Mouse (Mus musculus): ENCODE data around the gene Nr1h2. TPM values are rescaled to one million over a fixed set of nuclear protein-coding genes. Genes with fewer than 3 reads are reported as not detected.
A peak's percentile ranks its signal among the peaks of the same experiment; 100 is the strongest.

Gene Nr1h2
- polyA plus RNA-seq, 1 experiment: not detected

DNA sequence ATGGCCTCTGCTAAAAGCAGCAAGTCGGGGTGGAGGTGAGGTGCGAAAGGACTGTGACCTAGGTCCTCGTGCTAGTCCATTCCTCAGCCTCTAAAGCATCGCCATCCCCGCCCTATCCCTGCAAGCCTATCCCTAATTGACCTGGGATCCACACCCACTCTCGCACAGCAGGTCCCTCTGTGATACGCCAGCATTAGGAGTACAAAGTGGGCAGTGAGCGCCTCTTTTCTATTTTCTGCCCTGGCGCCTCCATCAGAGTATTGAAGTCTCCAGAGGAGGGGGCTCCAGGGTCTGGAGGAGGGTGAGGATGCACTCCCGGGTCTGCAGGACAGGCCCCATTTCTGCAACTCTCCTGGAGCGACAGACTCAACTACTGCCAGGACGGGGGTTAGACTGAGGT lies 34.6 kb upstream of the Nr1h2 start:
- peak overlapping the region; percentile 90 for H3K4me3 ChIP-seq (ENCODE audit: insufficient read depth, low read depth, low read length)
- TF ChIP-seq POLR2A (IDR thresholded peaks at IDR 0.05; ENCODE audit: insufficient read depth, low read depth, low read length): no peak
- no peak for TF ChIP-seq CTCF (IDR thresholded peaks at IDR 0.05; ENCODE audit: insufficient read depth, low read depth, low read length)
- H3K4me1 ChIP-seq (ENCODE audit: control insufficient read depth, insufficient read depth, low read length): peaks cover 47% of the 10 kb centered on the region
- 0 out of 2 replicates have a peak overlapping the region, but pooled peaks have one; percentile 45 for H3K27ac ChIP-seq (ENCODE audit: insufficient read depth, low read depth, low read length)
- 11% methylated on average over 12 of the region's 12 CpGs for WGBS

DNA sequence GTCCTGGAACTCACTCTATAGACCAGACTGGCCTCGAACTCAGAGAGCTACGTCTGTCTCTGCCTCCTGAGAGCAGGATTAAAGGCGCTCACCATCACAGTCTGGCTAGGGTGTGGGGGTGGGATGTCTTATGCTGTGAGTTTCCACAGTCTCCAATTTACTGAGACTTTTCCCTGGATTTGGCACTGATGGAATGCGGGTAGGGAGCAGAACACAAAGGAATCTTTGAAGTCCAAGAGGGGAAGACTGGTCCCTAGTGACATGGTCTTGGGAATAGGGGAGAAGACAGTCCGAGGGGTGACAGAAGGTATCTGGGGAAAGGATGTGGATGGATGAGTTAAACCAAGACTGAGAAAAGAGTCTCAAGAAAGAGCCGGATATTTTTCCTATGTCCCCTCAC lies 33.9 kb upstream of the Nr1h2 start:
- Histone ChIP-seq H3K4me1 (ENCODE audit: control insufficient read depth, insufficient read depth, low read length) (peaks cover 42% of the 10 kb centered on the region), H3K4me3 (ENCODE audit: insufficient read depth, low read depth, low read length) (peak overlapping the region; percentile 90), H3K27ac (ENCODE audit: insufficient read depth, low read depth, low read length) (no peak overlapping the region)
- 26% methylated on average over 6 of the region's 6 CpGs for WGBS
- TF ChIP-seq CTCF (IDR thresholded peaks at IDR 0.05; ENCODE audit: insufficient read depth, low read depth, low read length): no peak
- TF ChIP-seq POLR2A (IDR thresholded peaks at IDR 0.05; ENCODE audit: insufficient read depth, low read depth, low read length): no peak

DNA sequence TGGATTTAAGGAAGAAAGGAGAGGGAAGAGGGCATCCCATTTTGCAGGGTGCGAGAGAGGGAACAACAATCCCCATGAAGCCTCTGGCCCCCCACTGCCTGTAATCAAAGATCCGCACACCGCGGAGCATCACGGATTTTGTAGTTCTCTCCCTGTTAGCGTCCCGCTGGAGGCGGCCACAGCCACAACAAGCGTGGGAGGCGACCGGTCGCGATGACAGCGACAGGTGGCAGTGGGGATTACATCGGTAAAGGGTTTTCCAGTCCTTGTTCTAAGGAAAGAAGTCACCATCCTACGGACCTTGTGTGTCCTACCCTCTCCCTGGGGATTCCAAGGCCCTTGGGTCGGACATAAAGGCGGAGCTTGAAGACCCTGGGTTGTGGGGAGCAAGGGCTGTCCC lies 33.2 kb upstream of the Nr1h2 start:
- peak overlapping the region; percentile 96 for H3K27ac ChIP-seq (ENCODE audit: insufficient read depth, low read depth, low read length)
- H3K4me3 ChIP-seq (ENCODE audit: insufficient read depth, low read depth, low read length): peak overlapping the region; percentile 90
- peaks cover 36% of the 10 kb centered on the region for H3K4me1 ChIP-seq (ENCODE audit: control insufficient read depth, insufficient read depth, low read length)
- 1% methylated on average over 18 of the region's 18 CpGs for WGBS
- TF ChIP-seq POLR2A (IDR thresholded peaks at IDR 0.05; ENCODE audit: insufficient read depth, low read depth, low read length) (no peak), CTCF (IDR thresholded peaks at IDR 0.05; ENCODE audit: insufficient read depth, low read depth, low read length) (no peak)

DNA sequence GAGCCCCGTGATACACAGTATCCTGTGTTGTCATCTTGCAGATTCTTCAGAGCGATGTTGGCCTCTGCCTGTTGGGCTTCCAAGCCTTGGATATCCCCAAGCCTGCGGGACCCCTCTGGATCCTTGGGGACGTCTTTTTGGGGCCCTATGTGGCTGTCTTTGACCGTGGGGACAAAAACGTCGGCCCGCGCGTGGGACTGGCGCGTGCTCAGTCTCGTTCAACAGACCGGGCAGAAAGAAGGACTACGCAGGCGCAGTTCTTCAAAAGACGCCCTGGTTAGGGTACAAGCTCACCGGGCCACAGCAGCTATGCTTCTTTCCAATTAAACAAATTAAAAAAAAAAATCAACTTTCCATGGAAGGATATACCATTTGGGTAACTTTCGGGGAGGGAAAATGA lies 32.8 kb upstream of the Nr1h2 start:
- Histone ChIP-seq H3K27ac (ENCODE audit: insufficient read depth, low read depth, low read length) (peak overlapping the region; percentile 96), H3K4me3 (ENCODE audit: insufficient read depth, low read depth, low read length) (peak overlapping the region; percentile 90), H3K4me1 (ENCODE audit: control insufficient read depth, insufficient read depth, low read length) (peaks cover 33% of the 10 kb centered on the region)
- TF ChIP-seq CTCF (IDR thresholded peaks at IDR 0.05; ENCODE audit: insufficient read depth, low read depth, low read length): no peak
- TF ChIP-seq POLR2A (IDR thresholded peaks at IDR 0.05; ENCODE audit: insufficient read depth, low read depth, low read length): no peak; the same call in none of the 2 replicates
- WGBS: 6% methylated on average over 19 of the region's 19 CpGs

DNA sequence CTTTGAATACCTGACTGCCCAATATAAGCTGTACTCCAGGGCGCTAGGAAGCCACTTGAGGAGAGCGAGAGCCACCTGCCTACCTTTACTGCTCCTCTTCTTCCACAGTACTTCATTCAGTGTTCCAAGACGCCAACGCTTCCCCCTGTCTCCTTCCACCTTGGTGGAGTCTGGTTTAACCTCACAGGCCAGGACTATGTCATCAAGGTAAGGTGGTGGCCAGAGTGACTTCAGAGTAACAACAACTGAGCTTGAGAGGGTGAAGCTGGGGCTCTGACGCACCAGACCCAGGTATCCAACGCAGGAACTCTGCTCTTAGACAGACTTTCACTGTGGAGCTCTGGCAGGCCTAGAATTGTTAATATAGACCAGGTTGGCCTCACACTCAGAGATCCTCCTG lies 31.9 kb upstream of the Nr1h2 start:
- H3K27ac ChIP-seq (ENCODE audit: insufficient read depth, low read depth, low read length): no peak overlapping the region
- H3K4me3 ChIP-seq (ENCODE audit: insufficient read depth, low read depth, low read length): no peak overlapping the region
- no peak for TF ChIP-seq POLR2A (IDR thresholded peaks at IDR 0.05; ENCODE audit: insufficient read depth, low read depth, low read length)
- TF ChIP-seq CTCF (IDR thresholded peaks at IDR 0.05; ENCODE audit: insufficient read depth, low read depth, low read length): no peak
- peaks cover 33% of the 10 kb centered on the region for H3K4me1 ChIP-seq (ENCODE audit: control insufficient read depth, insufficient read depth, low read length)
- 97% methylated on average over 6 of the region's 6 CpGs for WGBS

DNA sequence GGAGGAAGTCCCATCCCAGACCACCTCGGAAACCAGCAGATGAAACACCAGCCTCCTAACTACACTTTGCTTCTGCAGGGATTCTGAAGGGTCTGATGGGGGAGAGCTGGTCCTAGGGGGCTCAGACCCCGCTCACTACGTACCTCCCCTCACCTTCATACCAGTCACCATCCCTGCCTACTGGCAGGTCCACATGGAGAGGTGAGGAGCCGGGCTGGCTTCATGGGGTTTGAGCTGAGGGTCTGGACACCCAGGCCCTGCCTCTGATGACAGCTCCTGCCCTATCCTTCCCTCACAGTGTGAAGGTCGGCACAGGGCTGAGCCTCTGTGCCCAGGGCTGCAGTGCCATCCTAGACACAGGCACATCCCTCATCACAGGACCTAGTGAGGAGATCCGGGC lies 31.2 kb upstream of the Nr1h2 start:
- WGBS: 92% methylated on average over 6 of the region's 6 CpGs
- TF ChIP-seq POLR2A (IDR thresholded peaks at IDR 0.05; ENCODE audit: insufficient read depth, low read depth, low read length) (no peak), CTCF (IDR thresholded peaks at IDR 0.05; ENCODE audit: insufficient read depth, low read depth, low read length) (no peak)
- H3K27ac ChIP-seq (ENCODE audit: insufficient read depth, low read depth, low read length): no peak overlapping the region
- H3K4me3 ChIP-seq (ENCODE audit: insufficient read depth, low read depth, low read length): no peak overlapping the region
- H3K4me1 ChIP-seq (ENCODE audit: control insufficient read depth, insufficient read depth, low read length): peaks cover 31% of the 10 kb centered on the region

DNA sequence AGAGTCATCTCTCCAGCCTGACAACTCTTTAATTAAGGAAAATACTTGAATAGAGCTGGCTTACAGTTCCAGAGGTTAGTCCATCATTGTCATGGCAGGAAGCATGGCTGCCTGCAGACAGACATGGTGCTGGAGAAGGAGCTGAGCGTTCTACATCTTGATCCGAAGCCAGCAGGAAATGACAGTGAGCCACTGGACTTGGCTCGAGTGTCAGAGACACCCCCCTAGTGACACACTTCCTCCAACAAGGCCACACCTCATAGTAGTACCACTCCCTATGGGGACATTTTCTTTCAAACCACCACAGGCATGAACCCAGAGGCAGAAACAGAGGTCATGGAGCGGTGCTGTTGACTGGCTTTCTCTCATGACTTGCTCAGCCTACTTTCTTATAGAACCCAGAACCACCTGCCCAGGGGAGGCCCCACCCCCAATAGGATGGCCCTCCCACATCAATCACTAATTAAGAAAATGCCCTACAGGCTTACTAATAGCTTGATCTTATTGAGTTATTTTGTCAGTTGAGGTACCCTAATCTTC lies 30.6 kb upstream of the Nr1h2 start:
- no peak for TF ChIP-seq CTCF (IDR thresholded peaks at IDR 0.05; ENCODE audit: insufficient read depth, low read depth, low read length)
- no peak for TF ChIP-seq POLR2A (IDR thresholded peaks at IDR 0.05; ENCODE audit: insufficient read depth, low read depth, low read length)
- H3K4me3 ChIP-seq (ENCODE audit: insufficient read depth, low read depth, low read length): no peak overlapping the region
- H3K27ac ChIP-seq (ENCODE audit: insufficient read depth, low read depth, low read length): no peak overlapping the region
- H3K4me1 ChIP-seq (ENCODE audit: control insufficient read depth, insufficient read depth, low read length): peaks cover 25% of the 10 kb centered on the region
- 87% methylated on average over 4 of the region's 4 CpGs for WGBS

DNA sequence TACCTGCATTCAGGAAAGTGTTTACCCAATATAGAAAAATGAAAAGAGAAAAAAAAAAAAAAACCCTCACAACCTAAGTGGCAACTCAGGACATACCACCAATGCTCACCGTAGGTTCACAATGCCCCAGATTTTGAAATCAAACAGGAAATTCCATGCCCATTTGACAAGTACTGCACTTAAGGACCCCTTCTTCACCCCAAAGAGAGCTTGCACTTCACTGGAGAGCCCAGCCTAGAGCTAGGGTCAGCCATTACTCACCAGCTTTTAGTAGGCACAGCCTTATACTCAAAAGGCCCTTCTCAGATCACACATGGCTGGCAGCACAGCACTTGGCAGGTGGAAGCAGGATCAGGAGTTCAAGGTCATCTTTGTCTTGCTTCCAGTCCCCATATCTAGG lies 29.4 kb upstream of the Nr1h2 start:
- TF ChIP-seq CTCF (IDR thresholded peaks at IDR 0.05; ENCODE audit: insufficient read depth, low read depth, low read length) (no peak), POLR2A (IDR thresholded peaks at IDR 0.05; ENCODE audit: insufficient read depth, low read depth, low read length) (no peak)
- Histone ChIP-seq H3K27ac (ENCODE audit: insufficient read depth, low read depth, low read length) (no peak overlapping the region), H3K4me3 (ENCODE audit: insufficient read depth, low read depth, low read length) (no peak overlapping the region), H3K4me1 (ENCODE audit: control insufficient read depth, insufficient read depth, low read length) (peaks cover 15% of the 10 kb centered on the region)
- 93% methylated on average over 1 of the region's 1 CpGs for WGBS

DNA sequence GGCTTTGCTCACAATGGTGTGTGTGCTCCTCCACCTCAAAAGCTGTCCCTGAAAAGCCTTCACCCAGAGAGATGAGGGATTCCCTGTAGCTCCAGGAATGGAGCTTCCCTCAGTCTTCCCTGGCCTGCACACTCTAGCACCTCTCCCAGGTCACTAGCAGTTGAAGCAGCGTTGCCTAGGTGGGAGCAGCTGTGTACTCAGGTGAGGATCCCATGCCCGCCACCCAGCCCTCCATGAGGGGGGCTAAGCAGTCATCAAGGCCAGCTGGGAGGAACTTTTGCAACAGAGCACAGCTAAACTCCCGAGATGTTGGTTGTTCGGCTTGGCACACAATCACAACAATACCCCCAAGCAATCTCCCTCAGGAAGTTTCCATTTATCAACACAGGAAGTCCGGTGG lies 29.0 kb upstream of the Nr1h2 start:
- TF ChIP-seq POLR2A (IDR thresholded peaks at IDR 0.05; ENCODE audit: insufficient read depth, low read depth, low read length) (no peak), CTCF (IDR thresholded peaks at IDR 0.05; ENCODE audit: insufficient read depth, low read depth, low read length) (no peak)
- Histone ChIP-seq H3K4me1 (ENCODE audit: control insufficient read depth, insufficient read depth, low read length) (peaks cover 12% of the 10 kb centered on the region), H3K27ac (ENCODE audit: insufficient read depth, low read depth, low read length) (no peak overlapping the region), H3K4me3 (ENCODE audit: insufficient read depth, low read depth, low read length) (no peak overlapping the region)
- 77% methylated on average over 5 of the region's 5 CpGs for WGBS

DNA sequence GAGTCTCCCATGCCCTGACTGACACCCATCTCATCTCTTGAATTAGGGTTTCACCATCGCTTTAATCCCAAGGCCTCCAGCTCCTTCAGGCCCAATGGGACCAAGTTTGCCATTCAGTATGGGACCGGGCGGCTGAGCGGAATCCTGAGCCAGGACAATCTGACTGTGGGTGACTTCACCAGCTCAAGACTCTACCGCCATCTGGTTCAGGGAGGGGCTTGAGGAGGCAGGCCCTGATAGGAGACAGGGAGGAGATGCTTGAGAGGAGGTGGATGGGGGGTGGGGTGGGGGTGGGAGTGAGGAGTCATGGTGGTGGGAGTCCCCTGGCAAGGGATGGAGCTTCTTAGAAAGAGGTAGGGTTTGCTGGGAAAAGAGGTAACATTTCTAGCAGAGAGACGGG lies 27.9 kb upstream of the Nr1h2 start:
- Histone ChIP-seq H3K4me1 (ENCODE audit: control insufficient read depth, insufficient read depth, low read length) (peaks cover 8% of the 10 kb centered on the region), H3K4me3 (ENCODE audit: insufficient read depth, low read depth, low read length) (no peak overlapping the region), H3K27ac (ENCODE audit: insufficient read depth, low read depth, low read length) (no peak overlapping the region)
- TF ChIP-seq CTCF (IDR thresholded peaks at IDR 0.05; ENCODE audit: insufficient read depth, low read depth, low read length) (no peak), POLR2A (IDR thresholded peaks at IDR 0.05; ENCODE audit: insufficient read depth, low read depth, low read length) (no peak)
- WGBS: 84% methylated on average over 6 of the region's 6 CpGs

Measured in olfactory bulb, adult 2 months (tissue).